Mouse (Mus musculus) right cerebral cortex, postnatal 4 days (tissue): ENCODE measurements around the gene Foxd2.

ENCODE experiments used
- DNase-seq: peaks from one replicate; pipeline ENCODE4 v3.0.0-alpha.2; 2022

Foxd2 gene

GRCm38 (mm10) chr4:114909602-114910484, 1.2 kb upstream of the Foxd2 start:
- DNase-seq = peak; percentile 28

DNA sequence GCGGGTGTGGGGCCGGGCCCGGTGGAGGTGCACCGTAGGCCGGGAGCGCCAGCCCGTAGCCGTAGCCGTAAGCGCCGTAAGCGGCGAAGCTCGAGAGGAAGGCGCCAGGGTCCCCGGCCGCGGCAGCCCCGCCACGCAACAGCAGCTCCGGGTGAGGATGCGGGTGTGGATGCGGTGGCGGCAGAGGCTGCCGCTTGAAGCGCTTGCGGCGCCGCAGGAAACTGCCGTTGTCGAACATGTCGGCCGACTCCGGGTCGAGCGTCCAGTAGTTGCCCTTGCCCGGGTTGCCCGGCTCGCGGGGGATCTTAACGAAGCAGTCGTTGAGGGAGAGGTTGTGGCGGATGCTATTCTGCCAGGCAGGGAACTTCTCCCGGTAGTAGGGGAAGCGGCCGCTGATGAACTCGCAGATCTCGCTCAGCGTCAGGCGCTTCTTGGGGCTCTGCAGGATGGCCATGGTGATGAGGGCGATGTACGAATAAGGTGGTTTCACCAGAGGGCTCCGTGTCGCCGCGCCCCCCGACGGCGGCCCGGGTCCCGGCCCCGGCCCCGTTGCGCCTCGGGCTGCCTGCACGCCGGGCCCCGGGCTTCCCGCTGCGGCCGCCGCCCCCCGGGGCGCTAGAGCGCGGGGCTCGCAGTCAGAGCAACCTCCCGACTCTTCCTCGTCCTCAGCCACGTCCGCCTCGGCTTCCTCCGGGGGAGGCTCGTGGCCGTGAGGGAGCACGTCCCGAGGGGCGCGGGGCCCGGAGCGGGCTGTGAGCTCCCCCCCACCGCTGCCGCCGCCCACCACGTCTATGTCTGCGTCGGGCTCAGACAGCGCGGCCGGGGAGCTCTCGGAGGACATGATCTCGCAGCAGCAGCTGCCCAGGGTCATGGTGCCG, 483 bp downstream of the Foxd2 start:
- peak; percentile 32 for DNase-seq

DNA sequence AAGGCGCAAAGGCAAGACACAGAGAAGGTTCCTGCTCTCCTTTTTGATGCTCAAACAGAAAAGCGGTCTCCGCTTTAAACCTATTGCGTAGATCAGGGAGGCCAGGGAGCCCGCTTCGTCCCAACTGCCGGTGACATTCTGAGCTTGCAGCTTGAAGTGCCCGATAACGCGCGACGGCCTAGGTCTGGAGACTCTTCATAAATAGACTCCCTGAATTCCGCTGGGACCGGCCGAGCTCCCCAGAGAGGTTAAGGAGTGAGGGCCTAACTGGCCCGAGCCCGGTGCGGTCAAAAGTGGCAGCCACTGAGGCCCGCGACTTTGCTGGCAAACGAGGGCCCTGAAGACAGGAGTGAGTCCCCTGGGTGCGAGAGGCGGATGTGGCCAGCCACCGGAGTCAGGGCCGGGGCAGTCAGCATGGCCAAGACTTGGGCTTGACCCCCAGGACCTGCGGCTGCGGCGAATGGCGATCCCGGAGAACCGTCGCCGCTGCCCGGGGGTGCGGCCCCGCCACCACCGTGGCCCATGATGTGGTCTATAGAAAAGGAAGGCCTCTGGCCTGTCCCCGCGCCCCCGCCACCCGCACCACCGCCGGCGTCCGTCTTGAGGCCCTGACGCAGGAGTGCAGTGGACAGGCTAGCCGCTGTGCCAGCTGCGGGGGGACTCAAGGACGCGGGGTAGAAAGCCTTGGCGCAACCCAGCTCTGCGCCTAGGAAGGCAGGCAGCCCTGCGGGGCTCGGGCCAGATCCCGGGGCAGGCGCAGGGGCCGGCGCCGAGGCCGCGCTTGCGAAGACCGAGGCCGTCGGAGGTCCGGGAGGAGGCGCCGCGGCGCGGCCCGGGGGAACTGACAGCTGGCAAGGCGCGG, 1.4 kb downstream of the Foxd2 start:
- peak; percentile 16 for DNase-seq

DNA sequence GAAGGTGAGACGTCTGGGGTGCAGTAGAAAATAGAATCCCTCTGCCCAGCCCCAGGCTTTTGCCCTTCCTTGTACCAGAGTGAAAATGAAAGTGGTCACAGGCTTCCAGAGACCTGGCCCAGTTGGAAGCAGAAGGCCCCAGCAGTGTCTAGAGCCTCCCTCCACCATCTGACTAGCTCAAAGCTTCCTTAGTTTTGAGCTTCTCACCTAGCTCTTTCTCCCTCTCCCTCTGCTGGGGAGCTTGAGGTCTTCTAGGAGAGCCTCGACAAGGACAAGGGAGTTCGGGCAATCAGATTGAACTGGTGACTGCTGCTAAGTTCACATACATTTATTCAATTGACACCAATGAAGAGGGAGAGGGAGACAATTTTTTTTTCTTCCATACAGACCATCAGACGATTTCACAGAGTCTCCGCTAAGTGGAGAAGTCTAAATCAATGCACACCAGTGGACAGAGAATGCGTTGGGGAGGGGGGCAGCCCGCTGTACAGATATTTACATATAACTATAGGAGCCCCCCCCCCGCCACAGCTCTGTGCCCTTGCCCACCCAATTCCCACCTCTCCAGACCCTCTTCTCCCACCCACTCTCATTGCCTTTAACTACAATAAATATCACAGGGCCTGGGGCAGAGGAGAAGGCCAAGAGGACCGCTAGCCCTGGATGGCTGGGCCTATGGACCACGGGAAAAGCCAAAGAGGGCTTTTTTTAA, 2.5 kb downstream of the Foxd2 start:
- DNase-seq = no peak

DNA sequence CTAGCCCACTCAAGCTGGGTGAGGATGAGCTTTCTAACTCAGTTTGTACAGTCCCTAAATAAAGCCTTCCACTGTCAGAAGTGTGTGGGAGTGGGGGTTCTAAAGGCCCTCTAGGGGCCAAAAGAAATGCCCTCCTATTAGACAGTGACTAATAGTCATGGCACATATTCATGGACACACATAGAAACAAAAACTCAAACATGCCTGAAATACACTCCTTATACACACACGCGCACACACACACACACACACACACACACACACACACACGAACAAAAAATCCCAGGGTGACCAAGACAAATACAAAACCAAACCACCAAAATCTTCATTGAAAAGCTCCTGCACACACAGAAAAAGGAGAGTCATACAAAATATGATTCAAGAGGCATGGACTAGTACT, 3.2 kb downstream of the Foxd2 start:
- DNase-seq = no peak

- DNase-seq = no peak
These were observed 5.3 kb downstream of the Foxd2 start for GRCm38 (mm10) chr4:114903422-114903782.

GRCm38 (mm10) chr4:114902641-114903421, 5.8 kb downstream of the Foxd2 start:
- peak; percentile 8 for DNase-seq

- peak; percentile 21 for DNase-seq
These were observed 6.9 kb downstream of the Foxd2 start for GRCm38 (mm10) chr4:114901643-114902351.

GRCm38 (mm10) chr4:114900866-114901642, 7.6 kb downstream of the Foxd2 start:
- DNase-seq = peak; percentile 6

- no peak for DNase-seq
These were observed 8.8 kb downstream of the Foxd2 start for GRCm38 (mm10) chr4:114899885-114900284.

- DNase-seq = peak; percentile 30
These were observed 10.8 kb downstream of the Foxd2 start for GRCm38 (mm10) chr4:114897853-114898252.

DNA sequence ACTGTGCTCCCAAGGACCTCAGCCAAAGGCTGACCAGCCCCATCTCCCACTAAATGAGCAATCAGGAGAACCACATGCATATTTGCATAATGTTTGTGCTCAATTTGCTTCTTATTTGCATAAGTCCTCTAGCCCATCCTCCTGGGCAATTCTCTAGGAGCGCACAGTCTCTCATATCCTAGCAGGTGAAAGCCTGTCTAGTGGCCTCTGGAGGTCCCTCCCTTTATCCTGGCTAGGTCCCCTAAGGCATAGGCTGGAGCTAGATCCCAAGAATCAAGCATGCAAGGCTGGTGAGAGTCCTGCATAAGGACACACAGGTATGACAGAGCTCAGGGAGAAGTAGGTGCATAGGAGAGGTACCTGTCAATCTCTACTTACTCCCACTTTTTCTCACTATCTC, 26.4 kb downstream of the Foxd2 start:
- DNase-seq = no peak

- no peak for DNase-seq
These were observed 32.2 kb downstream of the Foxd2 start for GRCm38 (mm10) chr4:114876441-114876972.

DNA sequence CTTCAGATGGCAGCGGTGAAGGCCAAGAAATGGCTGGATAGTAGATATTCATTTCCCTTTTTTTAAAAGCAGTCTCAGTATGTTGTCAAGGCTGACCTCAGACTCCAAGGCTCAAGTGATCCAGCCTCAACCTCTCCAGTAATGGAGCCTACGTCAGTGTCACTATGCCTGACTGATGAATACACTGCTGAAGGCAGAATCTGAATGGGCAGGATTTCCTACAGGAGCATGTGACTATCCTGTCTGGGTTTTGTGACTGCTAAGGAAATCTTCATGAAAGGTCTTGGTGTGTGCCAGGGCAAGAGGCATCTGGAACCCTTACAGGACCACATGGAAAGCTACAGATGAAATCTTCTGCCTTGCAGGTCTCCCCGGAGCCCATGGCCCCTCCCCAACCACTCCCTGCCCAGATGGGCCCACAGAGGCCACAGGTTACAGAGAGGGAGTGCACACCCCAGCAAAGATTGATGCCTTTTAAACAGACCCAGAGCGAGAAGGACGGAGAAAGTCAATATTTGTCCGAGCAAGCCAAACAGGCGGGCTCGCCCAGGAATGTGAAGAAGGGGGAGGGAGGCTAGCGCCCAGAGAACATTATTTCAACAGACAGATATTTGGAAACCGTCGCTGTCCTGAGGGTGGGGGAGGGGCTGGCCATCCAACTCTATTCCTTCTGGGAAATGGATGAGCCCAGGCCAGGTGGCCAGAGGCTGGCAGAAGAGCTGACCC, 38.7 kb downstream of the Foxd2 start:
- DNase-seq = no peak

GRCm38 (mm10) chr4:114863166-114863565, 45.5 kb downstream of the Foxd2 start:
- DNase-seq = no peak

DNA sequence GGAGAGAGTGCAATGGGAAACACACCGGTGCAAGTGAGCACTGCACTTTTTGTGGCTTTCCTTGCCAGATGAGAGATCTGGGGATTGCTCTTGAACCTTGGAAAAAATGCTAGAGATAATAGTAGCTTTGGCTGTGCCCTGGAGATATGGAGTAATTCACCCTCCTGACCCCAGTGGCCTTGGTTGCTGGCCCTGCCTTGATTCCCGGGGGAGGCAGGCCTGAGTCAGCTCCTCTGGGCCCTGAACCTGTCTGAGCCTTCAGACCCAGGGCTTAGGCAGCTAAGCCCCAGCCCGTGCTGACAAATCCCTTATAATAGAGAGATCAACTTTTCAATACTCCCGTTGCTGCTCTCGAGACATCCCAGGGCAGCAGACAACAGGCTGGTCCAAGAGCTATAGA, 50.2 kb downstream of the Foxd2 start:
- DNase-seq = no peak
